ENCODE assay signal across 12 mouse cellular contexts in genomic region chr9:110054781-110055180, GRCm38 (mm10).
DNase-seq lines count a peak whose midpoint lies in the region; ATAC-seq and TF ChIP-seq lines count a peak whose summit lies in the region.
"Had no signal": no experiment of that assay in that cellular context is flagged by ENCODE, and none has a peak within 500 bp of the region (broad histone marks: within the 10 kb centered on the region; RNA-seq: fewer than 3 reads in every experiment).

No protein-coding gene starts in this region.

- WGBS in lung, postnatal 0 days: 57% methylated on average over 3 of the region's 3 CpGs
- 50% methylated on average over 3 of the region's 3 CpGs for WGBS in forebrain, embryonic 12.5 days
- WGBS in hindbrain, embryonic 16.5 days: 28% methylated on average over 3 of the region's 3 CpGs
- WGBS in olfactory bulb, adult 2 months: 13% methylated on average over 3 of the region's 3 CpGs

- H3K4me3 ChIP-seq in lung, postnatal 0 days (ENCODE audit: low read depth, low read length): no peak overlapping the region
- peak overlapping the region; percentile 32 for H3K4me3 ChIP-seq in forebrain, embryonic 12.5 days (replicated peaks)
- H3K4me3 ChIP-seq in hindbrain, embryonic 16.5 days (ENCODE audit: low read length): peak overlapping the region; percentile 47
- peak overlapping the region; percentile 28 for H3K4me3 ChIP-seq in olfactory bulb, adult 2 months (ENCODE audit: insufficient read depth, low read depth, low read length)
- H3K4me3 ChIP-seq: liver, embryonic 13.5 days had no signal

- no peaks in the 10 kb centered on the region for H3K27me3 ChIP-seq in lung, postnatal 0 days (replicated peaks; ENCODE audit: insufficient read depth, low read length)
- no peaks in the 10 kb centered on the region for H3K27me3 ChIP-seq in forebrain, embryonic 12.5 days
- no peaks in the 10 kb centered on the region for H3K27me3 ChIP-seq in hindbrain, embryonic 16.5 days (replicated peaks; ENCODE audit: control insufficient read depth, insufficient read depth, low read length)
- H3K27me3 ChIP-seq: liver, embryonic 13.5 days had no signal

- H3K4me1 ChIP-seq in lung, postnatal 0 days (ENCODE audit: insufficient read depth, low read depth, low read length): no peaks in the 10 kb centered on the region
- peaks cover 55% of the 10 kb centered on the region for H3K4me1 ChIP-seq in forebrain, embryonic 12.5 days
- peaks cover 27% of the 10 kb centered on the region for H3K4me1 ChIP-seq in hindbrain, embryonic 16.5 days (ENCODE audit: control insufficient read depth, insufficient read depth, low read depth, low read length)
- H3K4me1 ChIP-seq in olfactory bulb, adult 2 months (ENCODE audit: control insufficient read depth, insufficient read depth, low read length): peaks cover 9% of the 10 kb centered on the region
- H3K4me1 ChIP-seq: liver, embryonic 13.5 days had no signal

- peak; percentile 47 for DNase-seq in lung, postnatal 0 days (ENCODE audit: low spot score)
- DNase-seq in lung, postnatal 36 days: no peak
- DNase-seq in thymus, adult 18-20 months: no peak
- DNase-seq in testis, postnatal 14 days (ENCODE audit: low spot score): no peak
- DNase-seq: gastrocnemius, postnatal 36 days; heart, postnatal 10 days; kidney, adult 9 months; liver, embryonic 13.5 days; right cerebral cortex, postnatal 14 days had no signal

- H3K27ac ChIP-seq in lung, postnatal 0 days (ENCODE audit: low read length): no peak overlapping the region
- peak overlapping the region; percentile 84 for H3K27ac ChIP-seq in forebrain, embryonic 12.5 days
- H3K27ac ChIP-seq in hindbrain, embryonic 16.5 days (ENCODE audit: low read depth, low read length): peak overlapping the region; percentile 36
- H3K27ac ChIP-seq in olfactory bulb, adult 2 months (ENCODE audit: insufficient read depth, low read depth, low read length): peak overlapping the region; percentile 31; the same call in 1 of the 2 replicates
- H3K27ac ChIP-seq: liver, embryonic 13.5 days had no signal

- ATAC-seq in lung, postnatal 0 days: no peak
- no peak for ATAC-seq in forebrain, embryonic 12.5 days (ENCODE audit: low FRiP score)
- no peak for ATAC-seq in hindbrain, embryonic 16.5 days

- H3K9me3 ChIP-seq in lung, postnatal 0 days (ENCODE audit: low read length): no peaks in the 10 kb centered on the region
- no peaks in the 10 kb centered on the region for H3K9me3 ChIP-seq in forebrain, embryonic 12.5 days
- no peaks in the 10 kb centered on the region for H3K9me3 ChIP-seq in hindbrain, embryonic 16.5 days (ENCODE audit: control insufficient read depth, low read length)
- H3K9me3 ChIP-seq: liver, embryonic 13.5 days had no signal

- no peak for TF ChIP-seq POLR2A in olfactory bulb, adult 2 months (IDR thresholded peaks at IDR 0.05; ENCODE audit: insufficient read depth, low read depth, low read length)

- no peak overlapping the region for H3K9ac ChIP-seq in lung, postnatal 0 days (replicated peaks; ENCODE audit: low read depth)
- H3K9ac ChIP-seq in forebrain, embryonic 12.5 days: peak overlapping the region; percentile 25
- H3K9ac ChIP-seq in hindbrain, embryonic 16.5 days (ENCODE audit: low read depth, low read length): no peak overlapping the region; the same call in 1 of the 2 replicates
- H3K9ac ChIP-seq: liver, embryonic 13.5 days had no signal

- 0 out of 2 replicates have a peak, but pooled peaks cover 5% of the 10 kb centered on the region for H3K36me3 ChIP-seq in lung, postnatal 0 days (ENCODE audit: insufficient read depth, low read length)
- H3K36me3 ChIP-seq in forebrain, embryonic 12.5 days (replicated peaks): no peaks in the 10 kb centered on the region
- H3K36me3 ChIP-seq in hindbrain, embryonic 16.5 days (ENCODE audit: control insufficient read depth, insufficient read depth, low read length): no peaks in the 10 kb centered on the region
- H3K36me3 ChIP-seq: liver, embryonic 13.5 days had no signal

- no peak overlapping the region for H3K4me2 ChIP-seq in lung, postnatal 0 days (replicated peaks; ENCODE audit: low read depth, low read length)
- H3K4me2 ChIP-seq in forebrain, embryonic 12.5 days: peak overlapping the region; percentile 62
- peak overlapping the region; percentile 64 for H3K4me2 ChIP-seq in hindbrain, embryonic 16.5 days (ENCODE audit: low read length)
- H3K4me2 ChIP-seq: liver, embryonic 13.5 days had no signal

- TF ChIP-seq EP300 in lung, postnatal 0 days (IDR thresholded peaks at IDR 0.05): no peak

- TF ChIP-seq CTCF in lung, postnatal 0 days (IDR thresholded peaks at IDR 0.05): no peak
- TF ChIP-seq CTCF in olfactory bulb, adult 2 months (IDR thresholded peaks at IDR 0.05; ENCODE audit: insufficient read depth, low read depth, low read length): no peak
